Mouse (Mus musculus) kidney, postnatal 4 days (tissue): Measurements from ENCODE around the gene Men1.
"Not testable (repeated sequence)": the region's sequence is repeated elsewhere in the genome, so short reads cannot be mapped to it uniquely, and the experiment has no call there.

ENCODE experiments used
- DNase-seq, 2 experiments: peaks; one replicate each; pipeline ENCODE4 v3.0.0; 2021; ENCODE audit warnings: mixed read lengths in 2 of 2

Gene Men1

GRCm38 (mm10) chr19:6305517-6306115 lies 29.2 kb upstream of the Men1 start:
- no peak for DNase-seq

GRCm38 (mm10) chr19:6306137-6306551 lies 28.6 kb upstream of the Men1 start, which contains the start of gene Cdc42bpg:
TSS of gene Cdc42bpg (plus strand) at chr19:6306456.
- peak; percentile 93 to 96 for DNase-seq

GRCm38 (mm10) chr19:6306586-6306985 lies 28.2 kb upstream of the Men1 start:
- DNase-seq = peak; percentile 90 to 94

- DNase-seq = no peak
Observed at GRCm38 (mm10) chr19:6307733-6308531, 26.8 kb upstream of the Men1 start.

- no peak for DNase-seq
Observed at GRCm38 (mm10) chr19:6310181-6310580, 24.6 kb upstream of the Men1 start.

DNA sequence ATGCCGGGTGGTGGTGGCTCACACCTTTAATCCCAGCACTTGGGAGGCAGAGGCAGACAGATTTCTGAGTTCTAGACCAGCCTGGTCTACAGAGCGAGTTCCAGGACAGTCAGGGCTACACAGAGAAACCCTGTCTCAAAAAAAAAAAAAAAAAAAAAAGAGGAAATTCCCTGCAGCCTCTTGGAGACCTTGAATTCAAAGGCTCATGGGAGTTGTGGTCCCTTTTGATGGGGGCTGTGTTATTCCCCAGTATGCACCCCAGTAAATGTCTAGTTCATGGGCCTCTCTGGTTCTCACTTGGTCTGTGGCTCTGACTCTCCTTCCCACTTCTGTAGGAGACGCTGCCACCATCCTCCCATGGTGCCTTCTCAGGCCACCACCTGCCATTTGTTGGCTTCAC lies 23.0 kb upstream of the Men1 start:
- DNase-seq = not testable (repeated sequence)

- no peak for DNase-seq
Observed at GRCm38 (mm10) chr19:6313796-6314195, 21.0 kb upstream of the Men1 start.

DNA sequence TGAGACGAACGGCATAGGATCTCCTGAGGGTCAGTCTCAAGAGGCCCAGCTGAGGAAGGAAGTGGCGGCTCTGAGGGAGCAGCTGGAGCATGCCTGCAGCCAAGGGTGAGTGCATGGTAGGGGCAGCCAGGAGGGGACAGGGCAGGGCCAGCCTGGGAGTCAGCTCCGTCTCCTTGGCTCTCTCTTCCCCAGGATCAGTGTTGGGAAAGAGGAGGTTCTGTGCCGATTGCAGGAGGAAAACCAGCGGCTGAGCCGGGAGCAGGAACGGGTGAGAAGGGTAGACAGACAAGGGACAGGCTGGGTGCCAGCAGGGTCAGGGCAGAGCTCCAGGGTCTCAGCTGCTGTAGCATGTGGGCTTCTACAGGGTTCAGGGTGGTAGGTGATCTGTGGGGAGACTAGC lies 20.3 kb upstream of the Men1 start:
- no peak for DNase-seq

DNA sequence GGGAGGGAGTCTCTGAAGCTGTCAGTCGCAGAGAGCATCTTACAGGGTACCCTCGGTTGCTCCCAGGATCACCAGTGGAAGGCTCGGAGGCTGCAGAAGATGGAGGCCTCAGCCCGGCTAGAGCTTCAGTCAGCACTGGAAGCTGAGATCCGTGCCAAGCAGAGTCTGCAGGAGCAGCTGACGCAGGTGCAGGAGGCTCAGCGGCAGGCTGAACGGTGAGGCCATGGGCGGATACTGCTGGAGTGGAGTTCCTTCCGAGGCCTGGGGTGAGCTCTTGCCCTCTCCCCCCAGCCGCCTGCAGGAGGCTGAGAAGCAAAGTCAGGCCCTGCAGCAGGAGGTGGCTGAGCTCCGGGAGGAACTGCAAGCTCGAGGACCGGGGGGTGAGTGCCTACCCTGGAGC lies 19.2 kb upstream of the Men1 start:
- no peak for DNase-seq

GRCm38 (mm10) chr19:6318145-6318544 lies 16.6 kb upstream of the Men1 start:
- no peak for DNase-seq

GRCm38 (mm10) chr19:6321358-6321757 lies 13.4 kb upstream of the Men1 start:
- no peak for DNase-seq

GRCm38 (mm10) chr19:6321786-6322621 lies 12.8 kb upstream of the Men1 start:
- peak; percentile 39 to 63 for DNase-seq

GRCm38 (mm10) chr19:6324751-6325150 lies 10.0 kb upstream of the Men1 start:
- DNase-seq = no peak

- no peak for DNase-seq
Observed at GRCm38 (mm10) chr19:6331178-6331577, 3.6 kb upstream of the Men1 start.

- DNase-seq = peak; percentile 59 to 70
Observed at GRCm38 (mm10) chr19:6331719-6332516, 2.9 kb upstream of the Men1 start.

DNA sequence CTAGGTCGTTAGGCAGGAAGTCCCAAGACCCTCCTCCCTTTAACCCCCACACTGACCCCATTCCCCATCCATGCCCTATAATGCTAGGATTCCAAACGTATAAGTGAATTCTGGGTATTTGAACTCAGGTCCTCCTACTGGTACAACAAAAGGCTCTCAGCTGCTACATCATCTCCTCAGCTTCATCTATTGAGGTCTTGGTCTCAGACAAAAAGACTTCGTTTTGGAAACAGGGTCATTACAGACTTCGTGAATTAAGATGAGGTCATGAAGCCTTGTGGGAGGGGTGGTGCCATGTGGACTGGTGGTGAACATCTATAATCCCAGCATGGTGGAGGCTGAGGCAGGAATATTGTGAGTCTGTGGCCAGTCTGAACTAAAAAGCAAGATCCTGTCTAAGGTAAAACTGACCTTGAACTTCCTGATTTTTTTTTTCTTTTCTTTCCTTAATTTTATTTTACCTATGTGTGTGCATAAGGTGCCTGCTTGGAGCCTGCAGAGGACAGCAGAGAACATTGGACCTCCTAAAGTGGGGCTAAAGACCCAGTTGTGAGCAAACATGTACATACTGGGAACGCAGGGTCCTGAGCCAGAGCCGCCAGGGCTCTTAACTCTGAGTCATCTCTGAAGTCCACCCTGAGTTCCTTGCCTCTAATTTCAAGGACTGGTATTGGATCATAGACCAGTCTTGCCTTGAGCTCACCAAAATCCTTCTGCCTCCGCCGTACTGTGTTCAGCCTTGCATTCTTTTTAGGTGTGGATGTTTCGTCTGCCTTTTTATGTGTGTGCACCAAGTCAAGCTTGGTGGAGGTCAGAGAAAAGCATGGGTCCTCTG lies 801 bp upstream of the Men1 start:
- no peak for DNase-seq

DNA sequence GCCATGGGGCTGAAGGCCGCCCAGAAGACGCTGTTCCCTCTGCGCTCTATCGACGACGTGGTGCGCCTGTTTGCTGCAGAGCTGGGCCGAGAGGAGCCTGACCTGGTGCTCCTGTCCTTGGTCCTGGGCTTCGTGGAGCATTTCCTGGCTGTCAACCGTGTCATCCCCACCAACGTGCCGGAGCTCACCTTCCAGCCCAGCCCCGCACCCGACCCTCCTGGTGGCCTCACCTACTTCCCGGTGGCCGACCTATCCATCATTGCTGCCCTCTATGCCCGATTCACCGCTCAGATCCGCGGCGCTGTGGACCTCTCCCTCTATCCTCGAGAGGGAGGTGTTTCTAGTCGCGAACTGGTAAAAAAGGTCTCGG lies 664 bp downstream of the Men1 start:
- DNase-seq = peak; percentile 43 to 61

DNA sequence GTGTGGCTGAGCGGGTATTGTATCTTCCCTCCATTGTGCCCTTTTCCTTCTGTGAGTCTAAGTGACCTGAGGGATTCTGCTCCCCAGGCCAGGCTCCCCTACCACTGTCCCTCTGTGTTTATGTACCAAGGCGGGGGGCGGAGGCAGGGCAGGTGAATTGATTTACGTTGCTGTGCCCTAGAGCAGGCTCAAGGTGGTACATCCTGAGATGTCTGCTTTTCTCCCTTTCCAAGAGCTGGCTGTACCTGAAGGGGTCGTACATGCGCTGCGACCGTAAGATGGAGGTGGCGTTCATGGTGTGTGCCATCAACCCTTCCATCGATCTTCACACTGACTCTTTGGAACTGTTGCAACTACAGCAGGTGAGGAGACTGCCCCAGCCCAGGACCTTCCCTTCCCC lies 2.1 kb downstream of the Men1 start:
- no peak for DNase-seq

GRCm38 (mm10) chr19:6338171-6338570 lies 3.4 kb downstream of the Men1 start:
- no peak for DNase-seq

DNA sequence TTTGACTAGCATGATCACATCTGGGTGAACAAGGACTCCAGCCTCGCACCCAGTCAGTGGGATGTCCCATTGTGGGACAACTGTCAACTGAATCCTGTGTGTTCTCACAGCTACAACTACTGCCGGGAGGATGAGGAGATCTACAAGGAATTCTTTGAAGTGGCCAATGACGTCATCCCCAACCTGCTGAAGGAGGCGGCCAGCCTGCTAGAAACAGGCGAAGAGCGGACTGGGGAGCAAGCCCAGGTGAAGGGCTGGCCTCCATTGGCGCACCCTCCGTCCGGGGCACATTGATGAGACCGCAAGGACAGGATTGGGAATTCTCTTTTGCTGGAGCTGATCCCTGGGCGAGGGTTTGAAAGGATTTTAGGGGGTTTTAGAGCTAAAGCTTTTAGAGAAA lies 3.9 kb downstream of the Men1 start:
- DNase-seq = no peak

- no peak for DNase-seq
Observed at GRCm38 (mm10) chr19:6339191-6339590, 4.4 kb downstream of the Men1 start.
